Mouse (Mus musculus) layer of hippocampus, adult 9-10 months (tissue): ENCODE data around the gene Gtpbp10.

Experiments
- DNase-seq: peaks from one replicate; pipeline ENCODE4 v3.0.0; 2022; ENCODE audit warnings: low spot score

Gtpbp10 gene

DNA sequence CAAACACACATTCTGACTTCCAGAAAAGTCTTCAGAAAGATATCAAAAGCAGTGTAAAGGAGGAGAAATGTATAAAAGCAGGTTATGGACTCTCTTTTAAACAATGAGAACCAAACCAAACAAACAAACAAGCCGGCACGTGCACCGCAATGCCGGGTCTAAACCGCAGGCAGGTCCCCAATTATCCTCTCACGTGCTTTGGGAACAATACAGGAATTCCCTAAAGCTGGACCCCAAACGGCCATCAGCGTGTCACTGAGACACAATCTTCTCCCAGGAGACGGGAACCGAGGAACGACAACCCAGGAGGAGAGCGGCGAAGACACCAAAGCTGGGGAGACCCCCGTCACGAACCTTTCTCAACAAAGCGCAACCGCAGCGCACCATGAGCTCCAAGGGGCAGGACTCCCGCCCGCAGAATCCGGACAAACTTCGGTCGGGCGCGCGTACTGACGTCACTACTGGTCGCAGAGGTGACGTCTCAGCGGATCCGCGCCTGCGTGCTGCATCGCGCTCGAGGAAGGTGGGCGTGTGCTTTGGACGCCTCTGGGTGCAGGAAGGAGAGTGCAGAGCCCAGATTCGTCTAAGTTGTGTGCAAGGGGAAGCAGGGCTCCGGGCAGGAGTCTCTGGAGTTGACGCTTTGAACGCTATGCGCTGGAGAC is at the start of gene Gtpbp10:
Gtpbp10 (minus strand) TSS at position 460 of the 662 bp plus-strand sequence.
- DNase-seq, result peak; percentile 60

DNA sequence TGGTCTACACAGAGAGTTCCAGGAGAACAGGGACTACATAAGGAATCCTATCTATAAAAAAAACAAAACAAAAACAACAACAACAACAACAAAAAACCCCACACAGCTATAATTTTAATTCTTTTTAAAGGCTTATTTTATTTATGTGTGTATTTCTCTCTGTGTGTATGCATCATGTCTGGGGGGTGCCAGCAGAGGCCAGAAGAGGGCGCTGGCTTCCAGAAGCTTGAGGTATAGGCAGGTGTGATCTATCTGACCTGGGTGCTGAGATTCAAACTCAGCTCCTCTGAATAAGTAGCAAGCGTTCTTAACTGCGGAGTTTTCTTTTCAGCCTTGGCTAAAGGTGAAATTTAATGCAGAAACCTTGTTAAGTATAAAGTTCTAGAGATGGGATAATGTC is 28.3 kb upstream of the Gtpbp10 start:
- DNase-seq, result no peak

DNA sequence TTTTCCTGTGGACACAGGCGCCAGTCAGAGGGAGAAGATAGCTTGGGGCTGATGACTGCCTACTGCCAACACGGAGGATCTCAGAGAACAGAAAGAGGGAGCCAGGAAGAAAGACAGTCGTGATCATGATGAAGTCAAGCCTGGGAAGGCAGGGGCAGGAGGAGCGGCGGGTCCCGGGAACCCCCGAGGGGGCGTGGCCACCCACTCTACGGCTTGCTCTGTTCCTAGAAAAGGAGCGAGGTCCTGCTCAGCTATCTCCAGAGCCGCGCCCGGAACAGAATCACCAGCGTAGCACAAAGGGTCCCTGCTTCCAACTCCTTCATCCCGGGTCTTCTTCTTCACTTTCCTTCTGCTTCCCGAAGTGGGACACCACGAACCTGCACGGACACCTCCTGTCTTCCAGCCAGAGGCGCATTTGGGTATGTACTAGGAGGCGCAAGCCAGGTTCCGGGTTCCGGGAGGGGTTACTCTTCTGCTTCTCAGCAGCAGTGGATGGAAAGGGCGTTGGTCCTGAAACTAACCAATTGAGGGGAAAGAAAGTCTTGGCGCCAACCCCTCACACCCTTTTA is 14.5 kb upstream of the Gtpbp10 start, which contains the start of gene Gm8773:
Gm8773 (plus strand) TSS at position 51 of the 569 bp plus-strand sequence.
- DNase-seq, result no peak

DNA sequence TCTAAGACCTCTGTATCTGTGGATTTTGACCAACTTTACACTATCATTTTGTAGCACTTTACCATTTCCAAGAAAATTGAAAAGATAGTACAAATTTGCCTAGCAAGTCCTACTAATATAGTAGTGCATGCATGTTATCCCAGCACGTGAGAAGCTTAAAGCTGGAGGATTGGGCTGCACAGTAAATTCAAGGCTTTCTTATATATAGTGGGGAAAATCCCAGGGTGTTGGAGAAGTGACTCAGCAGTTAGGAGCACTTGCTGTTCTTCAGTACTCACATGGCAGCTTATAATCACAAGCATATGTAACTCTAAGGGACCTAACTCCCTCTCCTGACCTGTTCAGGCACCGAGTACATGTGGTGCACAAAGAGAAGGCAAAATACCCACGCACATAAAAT is 3.1 kb upstream of the Gtpbp10 start:
- no peak for DNase-seq

DNA sequence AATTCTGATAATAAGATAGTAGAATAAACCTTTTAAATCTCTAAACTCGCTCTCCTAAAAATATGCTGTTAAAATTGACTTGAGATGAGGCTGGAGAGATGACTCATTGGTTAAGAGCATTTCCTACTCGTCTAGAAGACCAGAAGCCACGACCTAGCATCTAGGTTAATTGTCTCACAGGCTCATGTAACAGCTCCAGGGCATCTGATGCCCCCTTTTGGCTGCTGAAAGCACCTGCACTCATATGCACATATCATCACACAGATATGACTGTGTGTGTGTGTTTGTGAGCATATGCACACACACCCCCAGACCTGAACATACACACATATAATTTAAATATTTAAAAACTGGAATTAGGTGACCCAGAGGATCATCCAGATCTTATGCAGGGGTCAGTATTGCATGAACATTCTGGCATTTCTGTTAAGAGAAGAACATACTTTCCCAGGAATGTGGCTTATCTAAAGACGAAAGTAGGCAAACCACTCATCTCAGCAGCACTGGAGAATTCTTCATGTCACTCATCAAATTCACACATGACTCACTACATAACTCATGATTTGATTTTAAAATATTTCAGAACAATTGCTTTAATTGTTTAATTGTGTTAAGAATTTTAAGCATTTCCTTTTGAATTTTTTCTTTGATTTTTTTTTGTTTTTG is 1.8 kb upstream of the Gtpbp10 start:
- no peak for DNase-seq

DNA sequence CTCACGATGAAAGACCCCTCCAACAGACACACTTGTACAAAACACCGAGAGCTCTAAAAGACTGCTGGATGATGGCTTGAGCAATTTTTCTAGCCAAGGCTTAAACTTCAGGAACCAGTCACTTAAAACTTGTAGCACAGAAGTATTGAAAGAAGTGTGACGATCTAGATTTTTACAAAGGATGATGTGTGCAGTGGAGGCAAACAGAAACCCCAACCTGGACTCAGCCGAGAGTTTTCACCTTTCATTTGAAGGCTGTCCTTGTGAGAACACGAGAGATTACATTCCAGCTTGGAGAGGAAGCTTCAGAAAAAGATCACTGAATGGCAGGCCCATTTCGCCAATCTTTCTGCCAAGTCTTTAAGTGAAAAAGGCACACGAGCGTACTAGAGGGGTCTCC is 460 bp upstream of the Gtpbp10 start:
- DNase-seq, result no peak

DNA sequence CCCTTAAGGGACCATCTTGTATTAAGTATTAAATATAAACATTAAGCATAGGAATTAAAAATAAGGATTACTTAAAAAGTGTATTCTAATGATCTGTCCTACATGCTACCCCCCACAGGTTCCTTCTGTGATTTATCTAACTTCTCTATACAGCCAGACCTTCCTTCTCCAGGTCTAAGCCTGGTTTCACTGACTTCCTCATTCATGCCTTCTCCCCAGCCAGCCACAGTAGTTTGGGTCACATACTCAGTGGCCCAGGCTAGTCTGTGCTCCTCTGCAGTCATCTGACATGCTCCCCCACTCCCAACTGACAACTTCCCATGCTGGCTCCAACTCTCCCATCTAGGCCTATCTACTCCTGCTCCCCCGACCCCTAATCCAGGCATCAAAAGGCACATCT is 8.2 kb downstream of the Gtpbp10 start:
- no peak for DNase-seq

DNA sequence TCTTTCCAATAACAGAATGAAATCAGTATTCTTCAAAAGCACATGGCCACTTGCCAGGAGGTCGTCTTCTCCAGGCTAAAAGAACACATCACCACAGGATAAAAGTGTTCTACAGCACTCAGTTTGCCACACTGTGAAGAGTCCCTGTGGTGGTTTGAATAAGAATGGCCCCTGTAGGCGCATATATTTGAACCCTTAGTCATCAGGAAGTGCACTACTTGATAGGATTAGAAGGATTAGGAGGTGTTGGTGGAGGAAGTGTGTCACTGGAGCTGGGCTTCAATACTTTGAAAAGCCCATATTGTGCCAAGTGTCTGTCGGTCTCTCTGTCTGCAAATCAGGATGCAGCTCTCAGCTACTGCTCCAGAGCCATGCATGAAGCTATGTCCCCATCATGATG is 19.0 kb downstream of the Gtpbp10 start:
- no peak for DNase-seq

DNA sequence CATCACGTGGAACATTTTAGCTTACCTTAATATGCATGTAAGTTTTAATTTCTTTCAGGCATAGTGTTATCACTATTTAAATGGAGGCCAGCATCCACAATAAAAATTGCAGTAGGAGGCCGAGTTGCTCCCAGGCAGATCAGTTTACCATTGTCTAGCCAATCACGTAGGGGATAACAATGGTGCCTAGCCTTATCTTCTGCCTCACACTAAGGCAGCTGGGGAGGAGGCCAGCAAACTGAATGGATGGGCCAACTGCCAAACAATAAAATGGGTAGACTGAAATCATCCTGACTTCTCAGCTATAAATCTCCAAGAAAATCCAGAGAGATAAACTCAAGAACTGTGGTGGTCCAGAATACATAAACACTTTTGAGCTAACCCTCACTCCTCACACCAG is 19.6 kb downstream of the Gtpbp10 start:
- DNase-seq, result no peak

DNA sequence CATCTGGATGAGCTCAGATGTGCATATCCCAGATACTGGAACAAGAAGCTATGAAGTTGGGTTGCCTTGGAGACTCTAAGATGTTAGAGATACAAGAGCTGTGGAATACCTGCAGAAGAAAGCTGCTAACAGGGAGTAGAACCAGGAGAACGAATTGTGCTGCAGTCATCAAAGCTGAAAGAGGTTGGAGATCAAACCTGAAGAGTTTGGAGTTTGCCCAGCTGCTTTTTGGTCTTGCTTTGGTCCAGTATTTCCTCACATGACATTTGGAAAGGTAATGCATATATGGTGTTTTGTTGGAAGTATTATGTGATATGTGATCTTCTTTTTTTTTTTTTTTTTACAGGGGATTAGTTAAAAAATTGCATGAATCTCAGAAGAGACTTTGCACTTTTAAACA is 23.2 kb downstream of the Gtpbp10 start:
- no peak for DNase-seq

DNA sequence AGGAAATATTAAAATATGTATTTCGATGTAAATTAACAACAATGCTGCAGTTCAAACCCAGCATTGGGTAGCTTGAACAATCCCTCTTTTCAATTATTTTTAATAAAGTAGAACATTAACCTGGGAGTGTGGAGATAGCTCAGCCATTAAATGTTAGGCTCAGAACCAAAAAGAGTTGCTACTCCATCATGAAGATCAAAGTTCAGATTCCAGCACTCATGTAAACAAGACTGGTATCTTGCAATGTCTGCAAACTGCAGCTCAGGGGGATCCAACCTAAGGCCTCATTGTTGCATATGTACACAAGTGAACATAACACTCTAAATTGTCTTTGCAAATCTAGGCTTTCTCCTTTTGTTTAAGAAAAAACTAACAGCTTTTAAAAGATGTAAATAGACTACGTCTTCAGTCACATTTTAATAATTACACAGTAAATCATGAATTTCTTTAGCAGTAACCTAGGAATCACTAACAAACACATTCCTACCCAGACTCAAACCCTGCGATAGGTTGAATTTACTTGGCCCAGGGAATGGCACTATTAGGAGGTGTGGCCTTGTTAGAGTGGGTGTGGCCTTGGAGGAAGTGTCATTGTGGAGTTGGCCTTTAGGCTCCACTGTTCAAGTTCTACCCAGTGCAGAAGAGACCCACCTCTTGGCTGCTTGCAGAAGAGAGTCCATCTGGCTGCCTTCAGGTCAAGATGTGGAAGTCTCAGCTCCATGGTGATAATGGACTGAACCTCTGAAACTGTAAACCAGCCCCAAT is 25.5 kb downstream of the Gtpbp10 start:
- no peak for DNase-seq

DNA sequence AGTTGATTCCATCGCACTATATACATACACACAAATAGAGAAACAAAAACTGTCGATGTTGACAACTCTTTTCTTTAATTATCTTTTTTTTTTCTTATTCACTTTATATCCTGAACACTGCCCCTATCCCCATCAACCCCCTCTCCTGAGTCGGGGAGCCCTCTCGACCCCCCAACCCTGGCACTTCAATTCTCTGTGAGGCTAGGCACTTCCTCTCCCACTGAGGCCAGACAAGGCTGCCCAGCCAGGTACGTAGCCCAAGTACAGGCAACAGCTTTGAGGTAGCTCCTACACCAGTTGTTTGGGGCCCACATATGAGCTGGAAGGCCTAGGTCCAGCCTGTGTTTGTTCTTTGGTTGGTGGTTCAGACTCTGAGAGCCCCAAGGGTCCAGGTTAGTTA is 43.9 kb downstream of the Gtpbp10 start:
- no peak for DNase-seq

DNA sequence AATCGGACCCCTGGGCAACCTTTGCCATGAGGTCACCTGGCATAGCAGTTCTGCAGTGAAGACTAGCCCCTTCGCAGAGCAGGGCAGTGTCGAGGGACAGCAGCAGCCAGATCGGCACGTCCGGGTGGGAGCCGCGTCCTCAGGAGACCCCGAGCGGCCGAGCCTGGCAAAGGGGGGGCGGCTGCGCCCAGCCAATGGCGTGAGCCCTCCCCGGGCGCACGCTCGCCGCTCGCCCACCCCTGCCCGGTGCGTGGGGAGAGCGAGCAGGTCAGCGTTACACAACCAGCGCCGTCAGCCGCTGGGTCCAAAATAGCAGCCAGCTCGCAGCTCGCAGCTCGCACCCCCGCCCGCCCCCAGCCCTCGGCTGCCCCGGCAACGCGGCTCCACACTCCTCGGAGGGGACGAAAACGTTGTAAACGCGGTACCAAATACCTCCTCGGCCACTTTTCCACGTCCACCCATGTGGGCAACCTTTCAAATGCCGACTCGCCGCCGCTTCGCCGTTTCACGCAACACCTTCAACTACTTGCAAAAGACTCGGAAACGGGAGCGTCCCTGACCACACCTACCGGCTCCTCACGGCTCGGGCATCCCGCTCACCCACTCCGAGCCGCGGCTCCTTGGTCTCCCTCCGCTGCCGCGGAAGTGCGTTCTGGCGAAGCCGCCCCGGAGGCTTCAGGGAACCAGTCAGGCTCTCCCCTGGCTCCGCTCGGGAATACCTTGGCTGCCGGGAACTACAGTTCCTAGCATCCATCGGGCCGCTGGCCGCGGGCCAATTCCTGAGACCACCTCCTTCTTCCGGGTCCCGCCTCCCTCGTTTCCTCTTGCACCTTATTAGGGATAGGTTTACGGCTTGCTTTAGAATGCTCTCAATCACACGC is 44.9 kb downstream of the Gtpbp10 start, which contains the start of gene Cldn12:
Cldn12 (minus strand) TSS at position 763 of the 881 bp plus-strand sequence.
- peak; percentile 88 for DNase-seq

DNA sequence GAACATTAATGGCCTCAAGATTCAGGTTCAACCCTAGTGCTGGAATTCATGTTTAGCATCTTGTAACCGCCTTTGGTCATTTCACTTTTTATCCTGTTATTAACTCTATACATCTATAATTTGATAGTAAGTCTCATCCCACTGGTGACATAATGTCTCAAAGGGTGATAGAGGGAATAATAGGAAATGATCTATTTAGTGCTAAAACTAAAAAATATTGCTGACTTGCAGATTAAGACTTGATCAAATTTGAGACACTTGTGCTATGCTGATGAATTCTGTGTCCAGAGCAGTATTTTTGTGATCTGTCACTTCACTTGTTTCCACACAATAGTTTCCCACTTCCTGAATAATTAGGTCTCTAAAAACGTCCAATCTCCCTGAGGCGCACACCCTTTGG is 47.9 kb downstream of the Gtpbp10 start:
- DNase-seq, result no peak

DNA sequence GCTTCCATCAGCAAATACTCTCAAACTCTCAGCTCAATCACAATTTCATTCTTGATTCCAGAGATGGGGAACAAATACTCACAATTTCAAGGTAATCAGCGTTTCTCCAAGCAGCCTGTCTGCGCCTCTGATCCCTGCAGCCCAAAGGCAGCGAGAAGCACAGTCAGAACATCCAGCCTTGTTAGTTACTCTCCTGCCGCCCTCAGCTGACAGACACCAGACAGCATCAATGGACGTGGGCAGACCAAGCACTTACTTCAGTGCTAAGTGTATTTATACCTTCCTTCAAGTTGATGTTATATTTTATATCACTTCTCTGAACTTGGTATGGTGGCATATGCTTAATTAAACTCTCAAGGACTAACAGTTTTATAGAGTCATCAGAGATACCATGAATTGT is 48.3 kb downstream of the Gtpbp10 start:
- no peak for DNase-seq

DNA sequence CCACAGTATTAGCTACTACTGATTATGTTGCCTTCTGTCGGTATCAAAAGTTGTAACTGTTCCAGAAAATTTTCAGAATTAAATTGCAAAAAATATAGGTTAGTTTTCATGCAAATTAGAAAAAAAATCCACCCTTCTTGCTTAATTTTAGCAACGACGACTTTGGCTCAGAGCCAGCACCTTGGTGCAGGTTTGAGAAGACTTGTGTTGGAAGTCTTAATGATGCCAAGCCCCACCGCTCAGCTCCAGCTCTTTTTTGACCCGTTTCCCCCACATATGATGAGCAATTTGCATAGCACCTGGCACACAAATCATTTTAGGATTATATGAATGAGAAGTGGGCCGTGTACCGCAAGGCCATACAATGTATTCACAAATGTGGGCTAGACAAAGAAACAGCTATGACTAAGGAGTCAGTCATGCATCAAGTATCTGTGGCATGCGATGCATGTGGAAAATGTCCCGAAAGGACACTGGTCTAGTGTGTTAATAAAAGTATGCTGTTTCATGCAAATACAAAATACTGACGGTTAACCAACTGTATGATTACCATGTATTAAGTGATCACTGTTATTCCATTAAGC is 48.9 kb downstream of the Gtpbp10 start:
- no peak for DNase-seq

DNA sequence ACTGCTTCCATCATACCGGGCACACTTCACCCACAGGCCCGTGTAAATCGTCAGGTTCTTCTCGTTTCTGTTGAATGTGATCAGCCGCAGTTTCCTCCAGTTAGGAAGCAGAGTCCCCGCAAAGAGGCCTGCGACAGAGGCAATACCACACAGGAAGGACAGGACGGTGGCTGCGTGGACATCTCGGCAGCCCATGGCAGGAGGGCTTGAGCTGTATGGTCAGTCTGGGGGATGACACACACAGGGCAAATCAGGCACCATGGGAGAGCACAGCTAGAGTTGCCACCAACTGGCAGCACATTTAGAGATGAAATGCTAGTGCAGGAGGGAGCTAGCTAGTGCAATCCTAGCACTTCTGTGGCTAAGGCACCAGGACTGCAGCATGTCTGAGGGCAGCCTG is 51.1 kb downstream of the Gtpbp10 start:
- DNase-seq, result no peak

DNA sequence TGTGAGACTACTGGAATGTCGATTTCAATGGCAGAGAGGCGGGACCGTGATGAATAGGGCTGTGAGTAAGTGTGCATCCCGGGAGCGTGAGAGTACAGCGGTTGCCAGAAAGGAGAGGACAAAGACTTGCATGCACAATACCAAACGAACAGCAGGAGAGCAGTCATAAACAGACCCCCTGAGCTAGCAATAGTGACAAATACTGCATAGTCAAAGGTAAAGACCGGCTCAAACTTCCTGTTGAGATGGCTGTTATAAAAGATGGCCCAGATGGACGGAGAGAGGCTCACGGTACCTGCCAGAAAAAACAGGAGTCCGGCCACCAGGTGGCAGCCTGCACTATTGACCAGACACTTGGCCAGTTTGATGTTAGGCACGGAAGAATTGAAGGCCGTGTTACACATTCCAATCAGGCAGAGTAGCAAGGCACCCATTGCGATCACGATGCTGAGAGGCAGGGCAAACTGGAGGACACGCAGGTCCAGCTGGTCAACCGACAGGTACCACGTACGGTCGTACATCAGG is 51.6 kb downstream of the Gtpbp10 start:
- DNase-seq, result peak; percentile 60

DNA sequence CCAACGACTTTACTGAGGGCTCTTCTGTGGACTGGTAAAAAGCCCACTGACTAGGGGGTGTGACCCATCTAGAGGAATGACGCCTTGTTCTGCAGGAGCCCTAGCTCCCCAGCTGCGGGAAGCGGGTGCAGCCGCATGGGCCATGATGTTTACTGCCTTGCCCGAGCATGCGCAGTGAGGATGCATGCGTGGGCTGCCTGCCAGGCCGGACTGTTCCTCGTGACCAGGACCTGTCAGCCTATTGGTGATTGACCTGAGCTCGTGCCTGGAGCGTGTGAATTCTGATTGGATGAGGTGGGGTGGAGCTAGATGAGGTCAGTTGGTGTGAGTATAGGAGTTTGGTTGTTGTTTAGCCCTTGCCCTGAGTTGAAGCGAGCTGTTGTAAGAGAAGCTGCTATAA is 54.9 kb downstream of the Gtpbp10 start:
- no peak for DNase-seq

DNA sequence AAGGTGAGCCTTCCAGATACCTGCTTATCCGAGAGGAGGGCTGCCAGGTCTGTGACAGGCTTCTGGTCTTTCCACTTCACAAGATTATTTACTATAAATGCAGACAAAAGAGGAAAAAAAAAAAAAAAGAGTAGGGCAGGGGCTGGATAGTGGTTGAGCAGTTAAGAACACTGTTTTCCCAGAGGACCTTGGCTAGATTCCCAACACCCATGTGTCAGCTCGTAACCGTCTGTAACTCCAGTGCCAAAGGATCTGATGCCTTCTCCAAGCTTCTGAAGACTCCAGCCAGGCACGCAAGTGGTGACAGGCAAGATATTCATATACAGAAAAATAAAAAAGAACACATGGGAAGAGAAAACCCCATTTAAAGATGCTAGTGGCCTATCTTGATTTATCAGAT is 56.0 kb downstream of the Gtpbp10 start:
- no peak for DNase-seq

DNA sequence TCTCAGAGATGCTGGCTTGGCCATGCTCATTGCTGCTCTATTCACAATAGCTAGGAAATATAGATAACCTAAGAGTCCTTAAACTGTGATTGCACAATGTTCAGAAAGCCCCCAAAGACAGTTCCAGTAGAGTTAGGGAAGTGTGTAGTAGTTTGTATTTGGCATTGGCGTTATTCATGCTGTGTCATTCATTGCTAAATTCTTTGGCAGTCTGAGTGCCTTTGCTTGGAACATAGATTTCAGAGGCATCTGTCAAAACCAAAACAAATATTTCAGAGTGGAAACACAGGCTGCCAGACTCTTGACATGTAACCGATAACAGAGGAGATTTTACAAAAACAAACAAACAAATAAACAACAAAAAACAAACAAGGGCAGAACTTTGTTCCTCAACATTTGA is 57.8 kb downstream of the Gtpbp10 start:
- no peak for DNase-seq
